8 mouse cellular contexts compared by ENCODE assay signal in genomic region chr11:113710257-113710777, GRCm38 (mm10). TPM values are rescaled to one million over a fixed set of nuclear protein-coding genes. Genes with fewer than 3 reads are reported as not detected.
A peak's percentile ranks its signal among the peaks of the same experiment; 100 is the strongest.
DNase-seq lines count a peak whose midpoint lies in the region; ATAC-seq lines count a peak whose summit lies in the region.

No protein-coding gene starts in this region.

- peaks cover 26% of the 10 kb centered on the region for H3K4me1 ChIP-seq in kidney, embryonic 15.5 days
- H3K4me1 ChIP-seq in intestine, embryonic 14.5 days (replicated peaks; ENCODE audit: control insufficient read depth, insufficient read depth, low read length): peaks cover 17% of the 10 kb centered on the region

- peak overlapping the region; percentile 83 for H3K27ac ChIP-seq in kidney, embryonic 15.5 days
- peak overlapping the region; percentile 62; the same call in 1 of the 2 replicates for H3K27ac ChIP-seq in intestine, embryonic 14.5 days (ENCODE audit: low read depth)

- ATAC-seq in kidney, embryonic 15.5 days (replicated peaks; ENCODE audit: low FRiP score): no peak
- no peak for ATAC-seq in intestine, embryonic 14.5 days (replicated peaks; ENCODE audit: low FRiP score, low TSS enrichment, low read depth)

- no peaks in the 10 kb centered on the region for H3K9me3 ChIP-seq in kidney, embryonic 15.5 days (replicated peaks)
- H3K9me3 ChIP-seq in intestine, embryonic 14.5 days (ENCODE audit: control insufficient read depth, low read length): no peaks in the 10 kb centered on the region

- 10% methylated on average over 10 of the region's 10 CpGs for WGBS in kidney, embryonic 15.5 days
- 8% methylated on average over 10 of the region's 10 CpGs for WGBS in intestine, embryonic 14.5 days

- peak overlapping the region; percentile 25; the same call in 1 of the 2 replicates for H3K9ac ChIP-seq in kidney, embryonic 15.5 days
- H3K9ac ChIP-seq in intestine, embryonic 14.5 days (ENCODE audit: low read length): peak overlapping the region; percentile 6; the same call in 1 of the 2 replicates

- H3K4me3 ChIP-seq in kidney, embryonic 15.5 days (replicated peaks): no peak overlapping the region
- no peak overlapping the region for H3K4me3 ChIP-seq in intestine, embryonic 14.5 days (ENCODE audit: low read depth, low read length)

- DNase-seq in kidney, postnatal 14 days: no peak
- DNase-seq in embryo, embryonic 11 days: peak; percentile 78
- DNase-seq in intestine, embryonic 14.5 days (ENCODE audit: low spot score): peak; percentile 71
- DNase-seq in retina, embryonic 14.5 days (ENCODE audit: low spot score): peak; percentile 68
- DNase-seq in B cell, adult 2 months: no peak
- DNase-seq in layer of hippocampus, adult 9-11 months: no peak
- DNase-seq in T-cell, adult 2 months (ENCODE audit: low spot score): no peak

- H3K4me2 ChIP-seq in kidney, embryonic 15.5 days: peak overlapping the region; percentile 5; the same call in 1 of the 2 replicates
- H3K4me2 ChIP-seq in intestine, embryonic 14.5 days (ENCODE audit: low read length): peak overlapping the region; percentile 26

- 0 out of 2 replicates have a peak, but pooled peaks cover 4% of the 10 kb centered on the region for H3K27me3 ChIP-seq in kidney, embryonic 15.5 days
- no peaks in the 10 kb centered on the region for H3K27me3 ChIP-seq in intestine, embryonic 14.5 days (replicated peaks; ENCODE audit: control insufficient read depth, insufficient read depth, low read length)

- peaks cover 8% of the 10 kb centered on the region; the same call in 1 of the 2 replicates for H3K36me3 ChIP-seq in kidney, embryonic 15.5 days
- H3K36me3 ChIP-seq in intestine, embryonic 14.5 days (ENCODE audit: control insufficient read depth, insufficient read depth, low read length): no peaks in the 10 kb centered on the region

RNA-seq across cellular contexts. Expression of gene Cpsf4l, which starts 0.5 kb away (rescaled TPM):
- polyA plus RNA-seq in kidney, embryonic 15.5 days (2015; fragmentation: Nextera tagmentation; extraction: Ambion mirVana): 0.74 and 1.2 TPM in 2 replicates
- 0.18 and 0.34 TPM in 2 replicates for polyA plus RNA-seq in intestine, embryonic 14.5 days (2014; fragmentation: Nextera tagmentation; extraction: Ambion mirVana)

RNA-seq across cellular contexts. Expression of gene D11Wsu47e, which starts 26.1 kb away (rescaled TPM):
- 21.3 and 22.0 TPM in 2 replicates for polyA plus RNA-seq in kidney, embryonic 15.5 days (2015; fragmentation: Nextera tagmentation; extraction: Ambion mirVana)
- polyA plus RNA-seq in intestine, embryonic 14.5 days (2014; fragmentation: Nextera tagmentation; extraction: Ambion mirVana): 22.9 and 23.9 TPM in 2 replicates

RNA-seq across cellular contexts. Expression of gene Fam104a, which starts 26.4 kb away (rescaled TPM):
- 44.4 and 45.3 TPM in 2 replicates for polyA plus RNA-seq in kidney, embryonic 15.5 days (2015; fragmentation: Nextera tagmentation; extraction: Ambion mirVana)
- polyA plus RNA-seq in intestine, embryonic 14.5 days (2014; fragmentation: Nextera tagmentation; extraction: Ambion mirVana): 49.6 and 52.3 TPM in 2 replicates

RNA-seq across cellular contexts. Expression of gene Cdc42ep4, which starts 41.4 kb away (rescaled TPM):
- 63.7 and 66.7 TPM in 2 replicates for polyA plus RNA-seq in kidney, embryonic 15.5 days (2015; fragmentation: Nextera tagmentation; extraction: Ambion mirVana)
- polyA plus RNA-seq in intestine, embryonic 14.5 days (2014; fragmentation: Nextera tagmentation; extraction: Ambion mirVana): 46.8 and 52.0 TPM in 2 replicates

Comparison
In these comparisons a context has a peak if more than half of its experiments do, and no peak if none do; other contexts are left out.
1. DNase-seq: peak in embryo, embryonic 11 days (single experiment), intestine, embryonic 14.5 days (single experiment) and retina, embryonic 14.5 days (single experiment); none in kidney, postnatal 14 days (single experiment), B cell, adult 2 months (0 of 2), layer of hippocampus, adult 9-11 months (single experiment) and T-cell, adult 2 months (single experiment).